ENCODE assay signal across 9 mouse cellular contexts in genomic region chr2:160603154-160603933, GRCm38 (mm10). TPM values are rescaled to one million over a fixed set of nuclear protein-coding genes. Genes with fewer than 3 reads are reported as not detected.
A peak's percentile ranks its signal among the peaks of the same experiment; 100 is the strongest.
DNase-seq lines count a peak whose midpoint lies in the region; ATAC-seq and TF ChIP-seq lines count a peak whose summit lies in the region.
"Had no signal": no experiment of that assay in that cellular context is flagged by ENCODE, and none has a peak within 500 bp of the region (broad histone marks: within the 10 kb centered on the region; RNA-seq: fewer than 3 reads in every experiment).

No protein-coding gene starts in this region.

- H3K4me2 ChIP-seq in midbrain, embryonic 11.5 days = no peak overlapping the region
- H3K4me2 ChIP-seq in midbrain, postnatal 0 days (ENCODE audit: low read depth, low read length, poor library complexity, severe bottlenecking) = no peak overlapping the region
- no peak overlapping the region for H3K4me2 ChIP-seq in embryonic facial prominence, embryonic 14.5 days (ENCODE audit: low read depth, low read length)
- H3K4me2 ChIP-seq in liver, embryonic 12.5 days = peak overlapping the region; percentile 61
- no peak overlapping the region for H3K4me2 ChIP-seq in stomach, embryonic 16.5 days (ENCODE audit: low read depth, low read length)

- H3K27me3 ChIP-seq in midbrain, embryonic 11.5 days (ENCODE audit: control insufficient read depth, insufficient read depth, low read length) = no peaks in the 10 kb centered on the region
- H3K27me3 ChIP-seq in midbrain, postnatal 0 days (ENCODE audit: insufficient read depth, low read length) = no peaks in the 10 kb centered on the region
- H3K27me3 ChIP-seq in embryonic facial prominence, embryonic 14.5 days (replicated peaks; ENCODE audit: control insufficient read depth, insufficient read depth, low read length) = no peaks in the 10 kb centered on the region
- H3K27me3 ChIP-seq in liver, embryonic 12.5 days (replicated peaks) = peaks cover 8% of the 10 kb centered on the region; the same call in 1 of the 2 replicates
- H3K27me3 ChIP-seq in stomach, embryonic 16.5 days (ENCODE audit: control insufficient read depth, insufficient read depth, low read length) = no peaks in the 10 kb centered on the region

- no peak overlapping the region for H3K9ac ChIP-seq in midbrain, embryonic 11.5 days (ENCODE audit: low read length)
- no peak overlapping the region for H3K9ac ChIP-seq in midbrain, postnatal 0 days (replicated peaks; ENCODE audit: low read length, poor library complexity, severe bottlenecking)
- no peak overlapping the region for H3K9ac ChIP-seq in embryonic facial prominence, embryonic 14.5 days (ENCODE audit: low read depth, low read length)
- H3K9ac ChIP-seq in liver, embryonic 12.5 days = peak overlapping the region; percentile 70
- no peak overlapping the region for H3K9ac ChIP-seq in stomach, embryonic 16.5 days (ENCODE audit: low read length)

- no peak for ATAC-seq in midbrain, embryonic 11.5 days (ENCODE audit: low FRiP score)
- no peak for ATAC-seq in midbrain, postnatal 0 days (ENCODE audit: low FRiP score)
- peak; percentile 72 for ATAC-seq in embryonic facial prominence, embryonic 14.5 days (ENCODE audit: low read depth)
- ATAC-seq in liver, embryonic 12.5 days = peak; percentile 98
- peak; percentile 60; the same call in 1 of the 2 replicates for ATAC-seq in stomach, embryonic 16.5 days (ENCODE audit: insufficient read depth, low FRiP score)

- H3K27ac ChIP-seq in midbrain, embryonic 11.5 days (ENCODE audit: low read depth, low read length) = no peak overlapping the region
- no peak overlapping the region for H3K27ac ChIP-seq in midbrain, postnatal 0 days (ENCODE audit: low read depth, low read length)
- no peak overlapping the region for H3K27ac ChIP-seq in embryonic facial prominence, embryonic 14.5 days (replicated peaks; ENCODE audit: low read depth, low read length)
- peak overlapping the region; percentile 99 for H3K27ac ChIP-seq in liver, embryonic 12.5 days
- no peak overlapping the region for H3K27ac ChIP-seq in stomach, embryonic 16.5 days (ENCODE audit: low read length)

- no peaks in the 10 kb centered on the region for H3K9me3 ChIP-seq in midbrain, embryonic 11.5 days (ENCODE audit: control insufficient read depth, low read length)
- H3K9me3 ChIP-seq in midbrain, postnatal 0 days (ENCODE audit: low read length) = no peaks in the 10 kb centered on the region
- no peaks in the 10 kb centered on the region for H3K9me3 ChIP-seq in embryonic facial prominence, embryonic 14.5 days (ENCODE audit: control insufficient read depth, low read length)
- H3K9me3 ChIP-seq in liver, embryonic 12.5 days (replicated peaks) = no peaks in the 10 kb centered on the region
- no peaks in the 10 kb centered on the region for H3K9me3 ChIP-seq in stomach, embryonic 16.5 days (replicated peaks; ENCODE audit: control insufficient read depth, low read length)

- WGBS in midbrain, embryonic 11.5 days = 69% methylated on average over 10 of the region's 10 CpGs
- 74% methylated on average over 10 of the region's 10 CpGs for WGBS in midbrain, postnatal 0 days
- 61% methylated on average over 10 of the region's 10 CpGs for WGBS in embryonic facial prominence, embryonic 14.5 days
- WGBS in liver, embryonic 12.5 days (ENCODE audit: insufficient replicate concordance) = 29% methylated on average over 10 of the region's 10 CpGs
- WGBS in stomach, embryonic 16.5 days = 57% methylated on average over 10 of the region's 10 CpGs

- no peaks in the 10 kb centered on the region for H3K4me1 ChIP-seq in midbrain, embryonic 11.5 days (ENCODE audit: control insufficient read depth, insufficient read depth, low read length)
- H3K4me1 ChIP-seq in midbrain, postnatal 0 days (ENCODE audit: insufficient read depth, low read length) = no peaks in the 10 kb centered on the region
- H3K4me1 ChIP-seq in embryonic facial prominence, embryonic 14.5 days (ENCODE audit: control insufficient read depth, insufficient read depth, low read length) = no peaks in the 10 kb centered on the region
- peaks cover 56% of the 10 kb centered on the region for H3K4me1 ChIP-seq in liver, embryonic 12.5 days
- no peaks in the 10 kb centered on the region for H3K4me1 ChIP-seq in stomach, embryonic 16.5 days (ENCODE audit: control insufficient read depth, insufficient read depth, low read length)

- no peak for TF ChIP-seq CTCF in midbrain, postnatal 0 days (IDR thresholded peaks at IDR 0.05)

- DNase-seq in midbrain, embryonic 11.5 days (ENCODE audit: low spot score, missing footprints) = peak; percentile 59
- no peak for DNase-seq in midbrain, postnatal 0 days (ENCODE audit: low spot score)
- peak; percentile 41 for DNase-seq in embryonic facial prominence, embryonic 14.5 days (ENCODE audit: low spot score)
- DNase-seq in urinary bladder, postnatal 10 days (ENCODE audit: low spot score) = no peak
- DNase-seq in cerebellum, adult 11 months = no peak
- DNase-seq: cerebellum, postnatal 14 days; lung, postnatal 14 days had no signal

- H3K36me3 ChIP-seq in midbrain, embryonic 11.5 days (ENCODE audit: control insufficient read depth, insufficient read depth, low read length) = no peaks in the 10 kb centered on the region
- H3K36me3 ChIP-seq in midbrain, postnatal 0 days (ENCODE audit: insufficient read depth, low read length) = no peaks in the 10 kb centered on the region
- H3K36me3 ChIP-seq in embryonic facial prominence, embryonic 14.5 days (ENCODE audit: control insufficient read depth, insufficient read depth, low read length) = no peaks in the 10 kb centered on the region
- H3K36me3 ChIP-seq in liver, embryonic 12.5 days = no peaks in the 10 kb centered on the region
- no peaks in the 10 kb centered on the region for H3K36me3 ChIP-seq in stomach, embryonic 16.5 days (ENCODE audit: control insufficient read depth, insufficient read depth, low read length)

- no peak overlapping the region for H3K4me3 ChIP-seq in midbrain, embryonic 11.5 days (ENCODE audit: low read depth, low read length)
- H3K4me3 ChIP-seq in midbrain, postnatal 0 days (ENCODE audit: low read depth, low read length) = no peak overlapping the region
- no peak overlapping the region for H3K4me3 ChIP-seq in embryonic facial prominence, embryonic 14.5 days (ENCODE audit: low read depth, low read length)
- peak overlapping the region; percentile 33 for H3K4me3 ChIP-seq in liver, embryonic 12.5 days
- no peak overlapping the region for H3K4me3 ChIP-seq in stomach, embryonic 16.5 days (replicated peaks; ENCODE audit: low read length)

RNA-seq across cellular contexts. Expression of gene Top1, which starts 42.3 kb away (rescaled TPM):
- 114 and 122 TPM in 2 replicates for polyA plus RNA-seq in midbrain, embryonic 11.5 days (2014; fragmentation: Nextera tagmentation; extraction: Ambion mirVana)
- total RNA-seq in midbrain, postnatal 0 days (2014; rRNA removed) = 31.1 and 51.0 TPM in 2 replicates
- polyA plus RNA-seq in midbrain, postnatal 0 days (2015; fragmentation: Nextera tagmentation; extraction: Ambion mirVana) = 43.3 and 52.2 TPM in 2 replicates
- polyA plus RNA-seq in embryonic facial prominence, embryonic 14.5 days (2014; fragmentation: Nextera tagmentation; extraction: Ambion mirVana) = 63.6 and 64.0 TPM in 2 replicates
- polyA plus RNA-seq in liver, embryonic 12.5 days (2016; fragmentation: Nextera tagmentation; extraction: Ambion mirVana) = 83.7 and 87.7 TPM in 2 replicates
- polyA plus RNA-seq in stomach, embryonic 16.5 days (2015; fragmentation: Nextera tagmentation; extraction: Ambion mirVana) = 55.4 and 64.1 TPM in 2 replicates

Comparison
In these comparisons a context has a peak if more than half of its experiments do, and no peak if none do; other contexts are left out.
1. DNase-seq: peak in midbrain, embryonic 11.5 days (single experiment) and embryonic facial prominence, embryonic 14.5 days (single experiment); none in midbrain, postnatal 0 days (single experiment), urinary bladder, postnatal 10 days (single experiment) and cerebellum, adult 11 months (single experiment).
2. ATAC-seq: peak in embryonic facial prominence, embryonic 14.5 days (single experiment), liver, embryonic 12.5 days (single experiment) and stomach, embryonic 16.5 days (single experiment); none in midbrain, embryonic 11.5 days (single experiment) and midbrain, postnatal 0 days (single experiment).